9 mouse cellular contexts compared by ENCODE assay signal in genomic region chr7:127931351-127932135, GRCm38 (mm10). TPM values are rescaled to one million over a fixed set of nuclear protein-coding genes. Genes with fewer than 3 reads are reported as not detected.
DNase-seq lines count a peak whose midpoint lies in the region; ATAC-seq lines count a peak whose summit lies in the region.
"Had no signal": no experiment of that assay in that cellular context is flagged by ENCODE, and none has a peak within 500 bp of the region (broad histone marks: within the 10 kb centered on the region; RNA-seq: fewer than 3 reads in every experiment).

No protein-coding gene starts in this region.

- ATAC-seq in heart, embryonic 16.5 days (replicated peaks; ENCODE audit: extremely low read depth, insufficient read depth, low FRiP score) = no peak; the same call in 1 of the 2 replicates
- ATAC-seq in liver, embryonic 11.5 days (replicated peaks; ENCODE audit: low FRiP score) = no peak

- no peaks in the 10 kb centered on the region for H3K9me3 ChIP-seq in heart, embryonic 16.5 days (replicated peaks; ENCODE audit: control insufficient read depth, low read length)
- no peaks in the 10 kb centered on the region for H3K9me3 ChIP-seq in liver, embryonic 11.5 days (ENCODE audit: control insufficient read depth, low read length)

- no peak overlapping the region for H3K4me3 ChIP-seq in heart, embryonic 16.5 days (ENCODE audit: low read length)
- no peak overlapping the region for H3K4me3 ChIP-seq in liver, embryonic 11.5 days (ENCODE audit: low read depth, low read length)

- WGBS in heart, embryonic 16.5 days = 36% methylated on average over 13 of the region's 13 CpGs
- WGBS in liver, embryonic 11.5 days = 41% methylated on average over 13 of the region's 13 CpGs

- H3K36me3 ChIP-seq in heart, embryonic 16.5 days (ENCODE audit: control insufficient read depth, insufficient read depth) = no peaks in the 10 kb centered on the region; the same call in 1 of the 2 replicates
- no peaks in the 10 kb centered on the region for H3K36me3 ChIP-seq in liver, embryonic 11.5 days (ENCODE audit: control insufficient read depth, insufficient read depth, low read length)

- H3K4me2 ChIP-seq in heart, embryonic 16.5 days (ENCODE audit: low read depth, low read length) = peak overlapping the region; percentile 5; the same call in 1 of the 2 replicates
- peak overlapping the region; percentile 31 for H3K4me2 ChIP-seq in liver, embryonic 11.5 days

- H3K27me3 ChIP-seq in heart, embryonic 16.5 days (ENCODE audit: control insufficient read depth, insufficient read depth, low read length) = peaks cover 12% of the 10 kb centered on the region
- H3K27me3 ChIP-seq in liver, embryonic 11.5 days (replicated peaks; ENCODE audit: control insufficient read depth, insufficient read depth, low read length) = no peaks in the 10 kb centered on the region

- DNase-seq in 416B (ENCODE audit: low read depth) (peak; percentile 63), MN1 (ENCODE audit: low spot score) (peak; percentile 46)
- no peak for DNase-seq in liver, embryonic 11.5 days (ENCODE audit: low spot score)
- DNase-seq in T-cell, adult 2 months (ENCODE audit: low spot score) = no peak
- DNase-seq in left cerebral cortex, adult 18-20 months (ENCODE audit: low spot score in 2 of 2) = no peak
- DNase-seq in B cell, adult 2 months = no peak
- no peak for DNase-seq in neural tube, embryonic 10.5 days (ENCODE audit: extremely low spot score, low spot score)
- DNase-seq: cerebellum, adult 8-10 months had no signal

- H3K9ac ChIP-seq in heart, embryonic 16.5 days (ENCODE audit: low read length) = peak overlapping the region; percentile 30; the same call in 1 of the 2 replicates
- H3K9ac ChIP-seq in liver, embryonic 11.5 days (ENCODE audit: low read depth, low read length) = 0 out of 2 replicates have a peak overlapping the region, but pooled peaks have one; percentile 9

- H3K4me1 ChIP-seq in heart, embryonic 16.5 days (ENCODE audit: control insufficient read depth, insufficient read depth, low read length) = peaks cover 13% of the 10 kb centered on the region; the same call in 1 of the 2 replicates
- H3K4me1 ChIP-seq in liver, embryonic 11.5 days (replicated peaks; ENCODE audit: control insufficient read depth, insufficient read depth, low read length) = peaks cover 45% of the 10 kb centered on the region

- H3K27ac ChIP-seq in heart, embryonic 16.5 days (ENCODE audit: low read length) = peak overlapping the region; percentile 32
- peak overlapping the region; percentile 63; the same call in 1 of the 2 replicates for H3K27ac ChIP-seq in liver, embryonic 11.5 days (ENCODE audit: low read depth, low read length)

RNA-seq across cellular contexts. Expression of gene Prss8, which starts 1.6 kb away (rescaled TPM):
- polyA plus RNA-seq in heart, embryonic 16.5 days (2015; fragmentation: Nextera tagmentation; extraction: Ambion mirVana) = 1.6 and 8.3 TPM in 2 replicates
- polyA plus RNA-seq in liver, embryonic 11.5 days (2014; fragmentation: Nextera tagmentation; extraction: Ambion mirVana) = 3.4 and 6.3 TPM in 2 replicates
- under 1 TPM; 0.40 to 0.42 TPM for total RNA-seq in left cerebral cortex, adult 18-20 months (2021)

RNA-seq across cellular contexts. Expression of gene Prss36, which starts 15.0 kb away (rescaled TPM):
- 8.8 and 9.6 TPM in 2 replicates for polyA plus RNA-seq in heart, embryonic 16.5 days (2015; fragmentation: Nextera tagmentation; extraction: Ambion mirVana)
- 7.9 and 9.4 TPM in 2 replicates for polyA plus RNA-seq in liver, embryonic 11.5 days (2014; fragmentation: Nextera tagmentation; extraction: Ambion mirVana)
- 1 to 10 TPM; 7.9 to 8.2 TPM for total RNA-seq in left cerebral cortex, adult 18-20 months (2021)

RNA-seq across cellular contexts. Expression of gene Kat8, which starts 19.2 kb away (rescaled TPM):
- polyA plus RNA-seq in heart, embryonic 16.5 days (2015; fragmentation: Nextera tagmentation; extraction: Ambion mirVana) = 26.1 and 30.4 TPM in 2 replicates
- polyA plus RNA-seq in liver, embryonic 11.5 days (2014; fragmentation: Nextera tagmentation; extraction: Ambion mirVana) = 44.2 and 47.0 TPM in 2 replicates
- 10 to 100 TPM; 29.7 to 33.3 TPM for total RNA-seq in left cerebral cortex, adult 18-20 months (2021)

RNA-seq across cellular contexts. Expression of gene Bckdk, which starts 27.7 kb away (rescaled TPM):
- polyA plus RNA-seq in heart, embryonic 16.5 days (2015; fragmentation: Nextera tagmentation; extraction: Ambion mirVana) = 141 and 149 TPM in 2 replicates
- 126 and 132 TPM in 2 replicates for polyA plus RNA-seq in liver, embryonic 11.5 days (2014; fragmentation: Nextera tagmentation; extraction: Ambion mirVana)
- 10 to 100 TPM; 34.3 to 39.3 TPM for total RNA-seq in left cerebral cortex, adult 18-20 months (2021)

RNA-seq across cellular contexts. Expression of gene Fus, which starts 35.7 kb away (rescaled TPM):
- polyA plus RNA-seq in heart, embryonic 16.5 days (2015; fragmentation: Nextera tagmentation; extraction: Ambion mirVana) = 249 and 255 TPM in 2 replicates
- polyA plus RNA-seq in liver, embryonic 11.5 days (2014; fragmentation: Nextera tagmentation; extraction: Ambion mirVana) = 28.1 and 34.4 TPM in 2 replicates
- 100 to 1,000 TPM; 268 to 293 TPM for total RNA-seq in left cerebral cortex, adult 18-20 months (2021)

Comparison
In these comparisons a context has a peak if more than half of its experiments do, and no peak if none do; other contexts are left out.
1. DNase-seq: peak in 416B (single experiment) and MN1 (single experiment); none in liver, embryonic 11.5 days (single experiment), T-cell, adult 2 months (single experiment), left cerebral cortex, adult 18-20 months (0 of 2), B cell, adult 2 months (0 of 2) and neural tube, embryonic 10.5 days (single experiment).